Mouse (Mus musculus) lung, adult 2 months (tissue): ENCODE measurements around the gene Plxna2. TPM values are rescaled to one million over a fixed set of nuclear protein-coding genes. Genes with fewer than 3 reads are reported as not detected.

Experiments used
- DNase-seq: peaks from one replicate; pipeline ENCODE4 v3.0.0; 2022
- H3K4me1 ChIP-seq: fragments of 200-500 bp; 2 replicates; pipeline ENCODE4 v1.6.1; 2011; ENCODE audit warnings: low read length; ENCODE audit not compliant: control insufficient read depth, insufficient read depth
- H3K4me3 ChIP-seq: fragments of 200-500 bp; replicated peaks from 2 replicates; pipeline ENCODE3; 2011; ENCODE audit warnings: low read depth, mild to moderate bottlenecking, control low read depth, low read length; ENCODE audit errors: extremely low read depth
- CTCF ChIP-seq: fragments of 200-500 bp; IDR thresholded peaks from 2 replicates; pipeline ENCODE4 v1.5.1; 2011; ENCODE audit warnings: mild to moderate bottlenecking, low read length, control low read depth; ENCODE audit not compliant: insufficient read depth
- POLR2A ChIP-seq: fragments of 200-500 bp; IDR thresholded peaks from 2 replicates; pipeline ENCODE4 v1.6.1; 2011; ENCODE audit warnings: low read depth, mild to moderate bottlenecking, control low read depth, low read length, borderline replicate concordance; ENCODE audit errors: extremely low read depth
- WGBS: fragments of 180-500 bp; shearing (Covaris S2); methylation state at CpG from one replicate; pipeline ENCODE4 v1.1.7; 2018; 5-methylcytosine and 5-hydroxymethylcytosine counted together
- polyA plus RNA-seq: library from polyadenylated mRNA; depleted of rRNA; stranded (reverse); fragments of >200 nt; gene quantifications from 2 replicates; pipeline ENCODE4 v1.2.3, GENCODE M21; 2012

The Plxna2 gene
- polyA plus RNA-seq, 1 experiment = 12.8 TPM

DNA sequence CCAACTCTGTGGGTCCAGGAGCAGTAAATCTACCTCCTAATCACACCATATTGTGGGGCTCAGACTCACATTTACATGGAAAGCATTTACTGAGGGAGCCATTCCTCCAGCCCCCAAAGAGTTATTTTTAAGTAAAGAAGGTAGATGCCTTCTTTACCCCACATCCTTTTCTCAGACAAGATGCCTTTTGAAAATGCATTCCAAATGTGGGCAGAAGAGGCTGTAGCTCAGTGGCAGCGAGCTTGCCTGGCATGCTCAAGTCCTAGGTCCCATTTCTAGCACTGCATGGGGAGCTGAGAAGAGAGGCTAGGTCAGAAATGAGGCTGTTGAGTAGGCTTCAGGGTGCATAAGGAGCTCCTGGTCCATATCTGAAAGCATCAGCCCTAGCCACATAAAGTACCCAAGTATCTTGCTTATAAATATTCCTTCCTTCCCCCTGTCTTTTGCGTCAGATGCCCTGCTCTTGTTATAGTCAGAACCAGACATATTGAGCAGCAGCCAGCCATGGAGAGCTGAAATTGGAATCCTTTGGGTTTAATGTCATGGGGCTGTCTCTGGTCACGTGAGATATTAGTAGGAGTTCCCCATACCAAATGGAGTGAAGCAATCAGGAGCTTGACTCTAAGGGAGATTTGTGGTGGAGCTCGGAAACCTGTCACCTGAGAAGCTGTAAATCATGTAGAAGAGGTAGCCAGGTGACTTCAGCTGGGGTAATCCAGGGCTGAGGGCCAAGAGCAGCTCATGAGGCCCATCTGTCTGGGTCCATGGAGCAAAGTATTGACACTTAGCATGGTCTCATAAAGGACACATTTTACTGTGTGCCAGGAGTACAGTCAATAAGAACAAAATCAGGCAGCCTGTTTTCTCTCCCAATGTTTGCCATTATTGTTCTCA is 96.4 kb downstream of the Plxna2 start:
- DNase-seq = no peak
- no peaks in the 10 kb centered on the region for H3K4me1 ChIP-seq
- H3K4me3 ChIP-seq = no peak overlapping the region
- WGBS = 86% methylated on average over 4 of the region's 4 CpGs
- TF ChIP-seq POLR2A (no peak), CTCF (no peak)

DNA sequence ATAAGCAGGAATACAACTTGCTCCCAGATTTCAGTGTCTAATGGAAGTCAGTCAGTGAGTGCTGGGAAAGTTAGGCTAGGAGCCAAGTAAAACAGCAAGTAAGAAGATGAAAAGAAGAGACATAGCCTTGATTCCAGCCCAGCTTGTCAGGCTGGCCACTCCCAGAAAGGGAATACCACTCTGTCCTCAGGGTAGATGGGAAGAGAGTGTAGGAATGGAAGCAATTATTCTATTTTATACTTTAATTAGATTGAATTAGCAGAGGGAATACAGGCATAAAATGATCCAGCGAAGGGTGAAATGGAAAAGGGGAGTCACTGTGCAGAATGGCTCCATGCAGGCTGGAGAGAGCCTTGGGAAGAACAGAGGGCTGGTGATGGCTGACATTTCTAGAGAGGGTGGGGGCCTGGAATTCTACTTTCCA is 99.4 kb downstream of the Plxna2 start:
- Histone ChIP-seq H3K4me1 (no peaks in the 10 kb centered on the region), H3K4me3 (no peak overlapping the region)
- no peak for DNase-seq
- WGBS = 96% methylated on average over 1 of the region's 1 CpGs
- TF ChIP-seq POLR2A = no peak
- no peak for TF ChIP-seq CTCF

DNA sequence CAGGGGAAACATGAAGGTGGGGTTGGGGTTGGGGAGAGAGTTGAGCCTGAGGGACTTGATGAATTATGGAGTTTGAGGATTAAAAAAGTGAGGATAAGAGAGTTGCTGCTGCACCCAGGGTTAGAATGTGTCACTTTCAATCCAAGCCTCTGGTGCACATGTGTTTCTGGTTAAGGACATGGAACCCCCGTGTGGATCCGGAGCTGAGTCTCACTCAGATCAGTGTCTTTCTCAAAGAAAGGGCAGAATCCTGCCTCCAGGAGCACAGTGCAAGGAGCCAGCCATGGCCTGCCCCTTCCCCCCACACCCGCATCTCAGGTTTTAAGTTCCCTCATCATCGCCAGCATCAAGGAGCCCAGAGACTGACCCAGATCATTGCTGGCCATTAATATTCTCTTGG is 102.4 kb downstream of the Plxna2 start:
- no peak overlapping the region for H3K4me3 ChIP-seq
- no peak for DNase-seq
- WGBS = 83% methylated on average over 4 of the region's 4 CpGs
- H3K4me1 ChIP-seq = no peaks in the 10 kb centered on the region; the same call in 1 of the 2 replicates
- TF ChIP-seq CTCF (no peak), POLR2A (no peak)

DNA sequence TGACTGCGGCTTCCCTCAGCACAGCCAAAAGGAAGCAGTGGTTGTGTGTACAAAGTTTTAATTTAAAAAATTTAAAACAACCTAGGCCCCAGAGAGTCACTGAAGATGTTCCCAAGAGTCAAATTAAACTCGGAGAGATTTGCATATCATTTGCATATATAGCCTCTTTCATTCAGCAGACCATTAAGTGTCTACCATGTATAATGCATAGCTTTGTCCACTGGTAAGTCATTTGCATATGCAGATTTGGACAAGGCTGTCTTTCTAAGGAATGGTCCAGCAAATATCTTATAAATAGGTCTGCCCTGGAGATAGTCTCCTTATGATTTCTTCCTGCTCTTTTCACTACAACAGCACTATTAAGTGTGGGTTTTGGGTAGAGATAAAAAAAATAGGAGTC is 103.2 kb downstream of the Plxna2 start:
- no peaks in the 10 kb centered on the region; the same call in 1 of the 2 replicates for H3K4me1 ChIP-seq
- WGBS = 92% methylated on average over 2 of the region's 2 CpGs

DNA sequence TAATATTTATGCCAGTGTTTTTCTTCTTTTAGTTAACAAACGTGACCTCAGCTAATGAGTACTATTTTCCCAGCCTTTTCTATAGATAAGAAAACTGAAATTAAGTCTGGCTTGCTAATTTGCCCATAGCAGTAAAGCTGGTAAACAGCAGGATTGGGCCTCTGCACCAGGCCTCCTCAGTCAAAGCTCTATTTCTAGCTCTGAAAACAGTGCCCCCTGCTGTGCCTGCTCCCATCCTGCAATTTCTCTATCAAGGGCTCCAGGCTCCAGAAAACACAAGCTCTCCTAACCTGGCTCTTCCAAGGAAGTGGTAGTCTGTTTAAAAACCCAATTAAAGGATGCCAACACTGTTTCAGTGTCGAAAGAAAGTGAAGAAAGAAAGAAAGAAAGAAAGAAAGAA is 104.3 kb downstream of the Plxna2 start:
- 64% methylated on average over 2 of the region's 2 CpGs for WGBS
- Histone ChIP-seq H3K4me3 (no peak overlapping the region), H3K4me1 (no peaks in the 10 kb centered on the region; the same call in 1 of the 2 replicates)
- TF ChIP-seq CTCF (peak; percentile 78), POLR2A (no peak)
- peak; percentile 66 for DNase-seq

More for the DNA sequence above, 103.2 kb downstream of the Plxna2 start:
- TF ChIP-seq POLR2A (no peak), CTCF (no peak)
- H3K4me3 ChIP-seq = no peak overlapping the region
- no peak for DNase-seq

DNA sequence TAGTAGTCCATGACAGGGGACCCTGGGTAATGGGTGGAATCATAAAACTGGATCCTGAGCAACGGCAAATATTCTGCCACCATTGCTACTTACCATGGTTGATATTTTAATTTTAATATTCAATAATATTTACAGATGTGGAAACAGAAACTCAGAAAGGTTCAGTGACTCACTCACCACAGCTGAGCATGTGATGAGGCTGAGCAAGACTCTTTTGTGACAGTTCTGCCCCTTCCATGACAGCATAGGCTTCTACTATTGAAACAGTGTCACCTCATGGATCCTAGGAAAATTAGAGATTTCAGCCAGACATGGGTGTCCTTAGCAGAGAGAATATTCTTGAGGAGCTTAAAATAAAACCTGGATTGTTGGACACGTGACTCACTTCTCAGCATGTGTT is 116.8 kb downstream of the Plxna2 start:
- no peak for TF ChIP-seq CTCF
- TF ChIP-seq POLR2A = no peak
- DNase-seq = no peak
- WGBS = 96% methylated on average over 2 of the region's 2 CpGs
- Histone ChIP-seq H3K4me1 (peaks cover 3% of the 10 kb centered on the region; the same call in 1 of the 2 replicates), H3K4me3 (no peak overlapping the region)

DNA sequence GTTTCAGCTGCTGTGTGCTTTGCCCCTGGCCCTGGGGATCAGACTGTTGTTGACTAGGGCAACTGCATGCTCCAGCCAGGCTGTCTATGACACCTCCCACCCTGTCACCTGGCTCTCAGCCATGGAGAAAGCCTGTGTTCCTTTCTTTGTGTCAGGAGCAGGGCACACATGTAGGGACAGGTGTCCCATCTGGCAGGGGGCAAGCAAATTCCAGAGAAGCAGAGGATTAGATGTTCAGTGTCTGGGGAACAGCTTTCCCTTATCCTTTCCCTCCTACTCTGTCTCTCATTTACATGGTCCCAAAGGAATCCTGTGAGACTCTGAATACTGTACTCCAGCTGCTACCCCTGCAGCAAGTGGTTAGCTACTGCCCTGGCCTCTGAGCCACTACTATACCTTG is 121.9 kb downstream of the Plxna2 start:
- H3K4me3 ChIP-seq = no peak overlapping the region
- TF ChIP-seq POLR2A = no peak
- TF ChIP-seq CTCF = no peak
- H3K4me1 ChIP-seq = peaks cover 3% of the 10 kb centered on the region; the same call in 1 of the 2 replicates
- DNase-seq = no peak

DNA sequence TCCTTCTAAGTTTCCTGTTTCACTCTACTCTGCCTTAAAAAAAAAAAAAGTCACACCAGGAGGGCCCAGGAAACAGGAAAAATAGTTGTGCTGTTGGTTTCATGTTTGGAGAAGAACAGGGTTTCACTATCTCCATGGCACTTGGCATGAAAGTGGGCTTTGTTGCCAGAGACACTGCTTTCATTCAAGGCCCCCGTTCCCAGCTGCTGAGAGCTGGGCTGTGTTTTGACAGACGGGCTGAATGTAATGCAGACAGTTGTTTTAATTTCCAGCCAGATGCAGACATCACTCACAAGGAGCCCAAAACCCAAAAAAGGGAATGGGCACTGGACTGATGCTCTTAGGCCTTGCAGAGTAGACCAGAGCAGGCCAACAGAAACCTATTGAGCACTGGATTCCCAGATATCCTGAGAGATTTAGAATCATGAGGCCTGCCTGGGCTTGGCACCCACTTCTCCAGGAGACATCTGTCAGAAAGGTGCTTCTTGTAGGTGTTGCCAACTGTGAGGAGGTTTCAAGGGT is 124.9 kb downstream of the Plxna2 start:
- WGBS = 36% methylated on average over 2 of the region's 2 CpGs
- no peak for TF ChIP-seq CTCF
- no peak for TF ChIP-seq POLR2A
- no peak for DNase-seq
- no peak overlapping the region for H3K4me3 ChIP-seq
- peaks cover 6% of the 10 kb centered on the region; the same call in 1 of the 2 replicates for H3K4me1 ChIP-seq

DNA sequence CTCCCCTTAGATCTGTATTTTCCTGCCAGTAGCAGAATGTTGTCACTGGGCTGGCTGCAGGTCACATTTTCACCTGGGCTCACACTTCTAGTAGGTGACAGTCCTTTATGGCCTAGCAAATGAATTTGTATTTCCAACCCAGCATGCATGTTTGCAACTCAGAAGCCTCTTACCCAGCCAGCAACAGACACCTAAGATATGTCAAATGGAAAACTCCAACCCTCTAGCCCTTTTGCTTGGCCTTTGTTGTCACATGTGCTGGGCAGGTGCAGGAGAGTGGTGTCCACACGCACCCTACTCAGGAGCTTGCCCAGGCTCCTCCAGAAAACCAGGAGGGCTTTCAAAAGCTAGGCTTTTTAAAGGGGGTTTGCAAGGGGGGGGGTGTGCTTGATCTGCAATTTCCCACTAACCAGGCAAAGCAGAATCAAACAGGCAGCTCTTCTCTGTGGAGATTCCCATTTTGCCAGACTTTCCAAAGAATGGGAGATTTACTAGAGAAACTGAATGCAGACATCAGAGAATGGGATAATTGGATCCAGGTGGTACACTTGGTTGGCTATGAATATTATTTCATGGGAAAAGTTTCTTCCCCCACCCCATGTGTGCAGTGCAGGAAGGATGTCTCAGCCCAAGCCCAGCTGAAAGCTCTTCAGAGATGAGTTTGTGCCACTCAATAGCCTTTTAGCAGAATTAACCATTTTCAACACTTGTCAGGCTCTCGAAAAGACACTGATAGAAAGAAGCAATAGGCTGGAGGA is 127.3 kb downstream of the Plxna2 start:
- 87% methylated on average over 2 of the region's 2 CpGs for WGBS
- H3K4me3 ChIP-seq = no peak overlapping the region

More for the DNA sequence above, 127.3 kb downstream of the Plxna2 start:
- TF ChIP-seq CTCF (no peak), POLR2A (no peak)
- DNase-seq = no peak
- peaks cover 3% of the 10 kb centered on the region; the same call in 1 of the 2 replicates for H3K4me1 ChIP-seq
